Mouse (Mus musculus) mouse trophoblast stem cell (cell line): ENCODE data around the gene Gm37240.

Source experiments
- in situ Hi-C, 2 experiments: fragments of 300-500 bp; cut with MseI, MboI; formaldehyde crosslinking; loops; 2 replicates in 1 of 2; 3 replicates in 1 of 2; pipeline ENCODE4 v1.15.1; 2025

The Gm37240 gene

DNA sequence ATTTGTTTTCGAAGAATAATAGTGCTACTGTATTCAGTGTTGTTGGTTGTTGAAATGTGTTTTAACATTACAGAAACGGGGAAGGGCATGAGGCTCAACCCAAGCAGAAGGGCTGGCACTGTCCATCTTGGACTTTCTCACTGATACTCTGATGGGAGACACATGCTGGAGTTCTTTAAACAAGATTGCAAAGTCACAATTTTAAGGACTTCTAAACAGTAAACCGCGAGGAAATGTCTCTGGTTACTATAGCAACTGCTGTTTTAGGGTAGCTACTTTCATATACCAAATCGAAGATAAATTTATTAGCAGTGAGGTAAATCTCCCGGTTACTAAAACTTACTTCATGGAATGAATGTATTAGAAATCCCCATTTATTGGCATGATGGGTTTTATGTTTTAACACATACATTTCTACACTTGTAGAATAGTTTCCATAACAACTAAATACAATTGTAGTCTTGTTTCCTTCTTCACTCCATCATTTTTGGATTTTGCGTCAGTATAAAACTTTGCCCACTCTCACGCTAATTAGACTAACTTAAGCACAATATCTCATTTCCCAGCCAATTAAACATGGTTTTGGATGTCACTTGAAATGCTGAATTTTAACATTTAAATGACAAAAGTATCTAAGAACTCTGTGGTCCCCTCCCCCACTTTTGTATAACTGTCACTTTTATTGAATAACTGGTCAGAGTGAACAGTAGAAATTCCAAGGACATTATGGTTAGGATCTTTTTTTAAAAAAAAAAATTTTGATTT, 932.1 kb downstream of the Gm37240 start:
- in situ Hi-C loops = no loop called here

GRCm38 (mm10) chr3:84952585-84953187, 934.6 kb downstream of the Gm37240 start:
- in situ Hi-C loops = no loop called here

DNA sequence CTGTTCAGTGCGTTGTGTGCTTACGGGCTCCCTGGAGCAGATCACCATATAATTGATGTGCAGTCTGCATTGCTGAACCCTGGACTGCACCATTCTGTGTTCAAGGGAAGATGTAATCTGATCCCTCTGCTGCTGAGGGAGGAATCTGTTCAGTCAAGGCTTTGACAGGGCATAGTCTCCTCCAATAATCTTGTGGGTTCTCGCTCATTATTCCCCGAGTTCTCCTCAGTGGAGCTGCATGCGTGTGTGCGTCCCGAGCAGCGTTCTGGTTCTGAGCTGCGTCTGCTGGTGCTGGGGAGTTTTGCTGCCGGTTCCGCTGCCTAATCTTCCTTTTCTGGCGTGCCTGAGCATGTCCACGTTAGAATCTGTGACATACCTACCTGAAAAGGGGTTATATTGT, 935.2 kb downstream of the Gm37240 start:
- in situ Hi-C loops = no loop called here

GRCm38 (mm10) chr3:84951698-84952097, 935.6 kb downstream of the Gm37240 start:
- in situ Hi-C loops = no loop called here

- in situ Hi-C loops = no loop called here
Observed at GRCm38 (mm10) chr3:84949387-84949786, 937.9 kb downstream of the Gm37240 start.

GRCm38 (mm10) chr3:84946381-84946780, 940.9 kb downstream of the Gm37240 start:
- in situ Hi-C loops = no loop called here

DNA sequence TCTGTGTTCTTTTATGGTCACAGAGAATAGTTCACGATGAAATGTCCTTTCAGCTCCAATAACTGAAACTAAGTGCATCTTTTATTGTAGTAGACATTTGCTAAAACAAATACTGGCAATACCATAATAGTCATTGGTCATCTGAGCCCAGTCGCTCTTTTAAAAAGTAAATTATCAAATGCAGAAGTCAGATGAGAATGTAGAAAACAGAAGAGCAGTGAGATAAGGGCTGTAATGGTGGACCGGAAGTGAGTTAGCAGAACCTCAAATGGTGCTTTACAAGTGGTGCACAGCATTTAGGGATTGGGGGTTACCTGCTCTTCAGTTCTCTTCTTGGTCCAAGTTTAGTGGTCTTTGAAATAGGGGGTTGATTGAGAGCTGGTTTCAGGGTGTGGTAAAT, 942.4 kb downstream of the Gm37240 start:
- in situ Hi-C loops = no loop called here

DNA sequence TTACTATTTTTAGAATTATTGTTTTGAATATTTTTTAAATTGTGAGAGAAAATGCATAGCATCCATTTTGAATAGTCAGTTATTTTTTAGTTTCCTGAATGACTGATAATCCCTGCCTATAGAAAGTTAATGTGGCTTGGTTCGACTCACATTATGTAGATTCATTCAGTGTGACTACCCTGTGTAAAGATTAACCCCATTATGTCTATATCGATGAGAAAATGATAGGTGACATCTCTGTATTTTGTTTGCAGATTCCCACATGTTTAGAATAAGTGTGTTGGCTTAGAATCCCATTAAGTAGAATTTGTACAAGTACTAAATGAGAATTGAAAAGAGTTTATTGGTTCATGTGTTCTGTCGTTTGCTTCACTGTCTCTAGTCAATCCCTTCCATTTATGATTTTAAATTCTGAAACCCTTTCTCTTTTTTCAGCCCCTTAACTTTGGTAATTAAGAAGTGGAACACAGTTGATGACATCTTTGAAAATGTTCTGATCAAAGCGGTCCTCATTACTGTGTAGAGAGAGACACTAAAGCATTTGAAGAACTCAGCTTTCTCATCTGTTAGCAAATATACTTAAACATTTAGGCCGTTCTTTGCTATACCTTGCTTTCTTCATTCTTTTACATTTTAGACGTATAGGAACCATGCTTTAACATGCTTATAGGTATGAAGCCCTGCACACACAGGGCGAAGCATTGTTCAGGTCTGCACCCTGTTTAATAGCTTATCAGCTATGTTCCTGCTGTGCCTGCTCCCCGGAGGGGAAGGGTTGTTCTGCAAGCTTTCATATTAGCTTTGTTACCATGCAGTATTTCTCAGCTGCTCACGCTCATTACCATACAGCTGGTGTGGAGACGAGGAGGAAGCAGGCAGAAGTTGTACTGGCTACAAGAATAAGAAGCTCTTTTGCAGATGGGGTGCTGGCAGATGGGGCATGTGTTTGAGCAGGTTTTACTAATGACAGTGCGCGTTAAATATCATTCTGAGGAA, 949.7 kb downstream of the Gm37240 start:
- in situ Hi-C loops = no loop called here

- in situ Hi-C loops = no loop called here
Observed at GRCm38 (mm10) chr3:84936956-84937355, 950.4 kb downstream of the Gm37240 start.

DNA sequence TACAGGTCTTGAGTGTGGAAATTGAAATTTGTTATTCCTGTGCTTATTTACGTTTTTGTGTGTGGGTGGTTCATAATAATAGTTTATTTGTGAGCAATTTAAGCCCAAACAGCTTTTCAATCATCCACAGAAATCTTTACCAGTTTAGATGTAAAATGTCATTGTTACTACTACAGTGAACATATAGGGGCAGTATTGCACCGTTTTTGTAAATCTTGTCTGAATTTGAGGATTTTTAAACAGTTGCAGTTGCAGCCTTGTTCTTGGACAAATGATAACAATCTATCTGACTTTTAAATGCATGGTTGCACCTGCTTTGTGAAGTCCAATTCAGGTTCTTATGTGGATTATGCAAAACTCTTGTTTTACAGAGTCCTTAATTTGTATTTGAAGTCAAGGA, 951.1 kb downstream of the Gm37240 start:
- in situ Hi-C loops = no loop called here

DNA sequence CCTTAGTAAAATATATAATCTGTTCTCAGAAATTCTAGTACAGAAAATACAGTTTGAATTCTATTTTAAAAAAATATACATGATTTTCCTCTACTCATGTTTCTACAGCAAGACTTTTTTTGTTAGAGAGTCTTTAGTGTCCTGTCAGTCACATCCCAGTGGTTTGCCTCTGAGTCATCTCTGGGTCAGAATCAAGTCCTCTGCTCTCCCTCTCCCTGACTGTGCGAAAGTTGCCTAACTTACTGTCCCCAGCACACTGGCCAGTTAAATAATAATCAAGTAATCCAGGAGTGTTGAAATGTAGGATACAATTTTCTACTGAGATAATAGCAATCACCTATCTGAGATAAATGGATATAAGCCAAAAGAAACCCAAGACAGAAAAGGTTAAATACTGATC, 951.6 kb downstream of the Gm37240 start:
- in situ Hi-C loops = no loop called here

DNA sequence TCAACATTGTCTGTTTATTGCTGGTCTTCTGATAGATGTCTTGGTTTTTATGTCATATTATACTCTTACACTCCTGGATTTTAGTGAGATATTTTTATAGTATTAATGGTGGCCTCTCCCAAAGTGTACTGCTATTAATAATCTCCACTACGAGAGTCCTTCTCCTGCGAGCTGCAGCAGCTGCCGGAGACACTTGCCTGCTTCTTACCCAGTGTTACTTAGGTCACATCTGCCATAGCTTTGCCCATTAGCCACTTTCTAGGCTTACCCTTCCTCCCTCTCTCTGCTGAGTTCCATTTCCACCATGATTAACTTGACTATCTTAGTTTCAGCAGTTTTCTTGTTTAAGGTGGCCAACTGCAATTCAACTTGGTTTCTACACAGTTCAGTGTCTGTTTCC, 956.6 kb downstream of the Gm37240 start:
- in situ Hi-C loops = no loop called here

- in situ Hi-C loops = loop anchor here in 1 of 2 experiments (10.0 kb wide), 2 partner anchors 346 to 636 kb away; no protein-coding TSS in a partner anchor
Observed at GRCm38 (mm10) chr3:84929171-84929570, 958.1 kb downstream of the Gm37240 start.

GRCm38 (mm10) chr3:84927901-84928300, 959.4 kb downstream of the Gm37240 start:
- in situ Hi-C loops = loop anchor here in 1 of 2 experiments (10.0 kb wide), 2 partner anchors 347 to 637 kb away; no protein-coding TSS in a partner anchor

- in situ Hi-C loops = loop anchor here in 1 of 2 experiments (10.0 kb wide), 2 partner anchors 348 to 638 kb away; no protein-coding TSS in a partner anchor
Observed at GRCm38 (mm10) chr3:84927168-84927794, 960.0 kb downstream of the Gm37240 start.

DNA sequence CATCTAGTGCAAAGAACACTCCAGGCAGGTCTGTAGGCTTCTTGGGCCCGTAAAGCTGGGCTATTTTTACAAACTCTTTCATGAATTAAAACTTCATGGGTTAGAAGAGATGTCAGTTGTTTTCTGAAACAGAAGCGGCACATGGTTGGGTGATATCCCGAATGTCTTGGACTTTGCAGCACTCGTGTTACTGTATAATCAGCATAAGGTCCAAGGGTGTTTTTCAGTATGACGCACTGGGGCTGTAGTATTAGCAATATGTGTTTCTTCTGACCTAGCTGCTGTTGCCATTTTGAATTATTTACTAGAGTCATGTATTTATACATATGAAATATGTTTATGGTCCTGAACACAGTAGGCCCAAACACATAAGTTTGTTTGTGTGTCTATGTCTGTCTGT, 961.2 kb downstream of the Gm37240 start:
- in situ Hi-C loops = loop anchor here in 1 of 2 experiments (10.0 kb wide), 2 partner anchors 349 to 639 kb away; no protein-coding TSS in a partner anchor

DNA sequence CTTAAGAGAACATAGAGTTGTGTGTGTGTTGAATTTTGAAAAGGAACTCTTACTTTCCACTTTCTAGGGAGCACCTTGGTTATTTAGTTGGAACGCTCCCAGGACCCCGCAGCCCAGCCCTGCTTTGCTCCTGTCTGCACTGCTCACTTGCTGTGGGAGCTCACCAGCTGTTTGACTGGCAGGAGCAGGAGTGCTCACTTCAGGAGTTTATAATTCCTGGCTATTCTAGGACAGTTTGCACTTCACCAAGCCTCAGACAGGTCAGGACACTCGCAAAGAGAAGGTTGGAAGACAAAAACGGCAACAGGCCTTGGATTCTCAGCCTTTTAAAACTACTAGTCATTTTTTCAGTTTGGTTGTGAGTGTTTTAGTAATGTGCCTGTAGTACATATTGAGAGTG, 962.1 kb downstream of the Gm37240 start:
- in situ Hi-C loops = loop anchor here in 1 of 2 experiments (10.0 kb wide), 2 partner anchors 350 to 640 kb away; no protein-coding TSS in a partner anchor

- in situ Hi-C loops = loop anchor here in 1 of 2 experiments (10.0 kb wide), 2 partner anchors 351 to 641 kb away; no protein-coding TSS in a partner anchor
Observed at GRCm38 (mm10) chr3:84923670-84924069, 963.6 kb downstream of the Gm37240 start.

- in situ Hi-C loops = loop anchor here in 1 of 2 experiments (10.0 kb wide), 2 partner anchors 352 to 642 kb away; no protein-coding TSS in a partner anchor
Observed at GRCm38 (mm10) chr3:84923256-84923655, 964.1 kb downstream of the Gm37240 start.

DNA sequence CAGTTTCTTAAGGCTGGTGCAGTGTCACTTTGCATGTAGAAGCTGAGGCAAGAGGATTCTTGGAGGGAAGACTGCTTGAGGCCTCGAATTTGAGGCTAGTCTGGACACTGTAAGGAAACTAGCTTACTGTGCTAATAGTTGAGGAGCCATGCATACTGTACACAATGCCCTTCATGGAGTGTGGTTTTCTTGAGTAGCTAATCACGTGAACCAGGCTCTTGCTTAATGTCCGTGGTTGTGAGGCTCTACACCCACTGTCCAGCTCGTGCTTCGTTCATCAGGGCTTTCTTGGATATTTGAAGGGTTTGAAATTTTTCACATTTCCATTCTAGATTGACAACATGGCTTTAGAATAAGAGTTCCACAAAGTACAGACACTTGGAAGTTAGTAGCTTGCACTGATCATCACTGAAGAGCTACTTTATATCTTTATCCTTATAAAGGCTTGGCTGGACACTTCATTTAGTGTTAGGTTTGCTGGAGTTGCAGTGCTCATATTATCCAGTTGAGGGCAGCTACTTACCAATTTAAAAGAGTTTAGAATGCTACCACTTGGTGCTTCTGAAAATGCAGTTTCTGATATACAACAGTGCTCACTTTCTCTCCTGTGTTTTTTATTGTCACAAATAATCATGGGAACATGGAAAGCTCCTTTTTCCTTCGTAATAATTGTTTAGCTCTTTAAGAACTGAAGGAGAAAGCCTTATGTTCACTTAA, 965.5 kb downstream of the Gm37240 start:
- in situ Hi-C loops = loop anchor here in 1 of 2 experiments (10.0 kb wide), 2 partner anchors 353 to 643 kb away; no protein-coding TSS in a partner anchor
